ENCODE assay signal across 15 mouse cellular contexts in genomic region chr6:99632121-99632980, GRCm38 (mm10). TPM values are rescaled to one million over a fixed set of nuclear protein-coding genes. Genes with fewer than 3 reads are reported as not detected.
DNase-seq lines count a peak whose midpoint lies in the region; ATAC-seq and TF ChIP-seq lines count a peak whose summit lies in the region.
"Had no signal": no experiment of that assay in that cellular context is flagged by ENCODE, and none has a peak within 500 bp of the region (broad histone marks: within the 10 kb centered on the region; RNA-seq: fewer than 3 reads in every experiment).

No protein-coding gene starts in this region.

- DNase-seq in adrenal gland, postnatal 10 days, result peak; percentile 36
- DNase-seq in adrenal gland, adult 18-20 months (ENCODE audit: low spot score in 2 of 2), result no peak
- DNase-seq in hindbrain, embryonic 10.5 days (ENCODE audit: low spot score), result no peak
- no peak for DNase-seq in hindbrain, embryonic 14.5 days (ENCODE audit: low spot score)
- peak; percentile 13 for DNase-seq in R1 (ENCODE audit: low read depth, low spot score)
- peak; percentile 76 for DNase-seq in lung, postnatal 0 days (ENCODE audit: low spot score)
- DNase-seq: adrenal gland, adult 8-10 months; cerebellum, adult 9-11 months; liver had no signal

- no peak overlapping the region for H3K9ac ChIP-seq in hindbrain, embryonic 14.5 days
- no peak overlapping the region for H3K9ac ChIP-seq in lung, postnatal 0 days (replicated peaks; ENCODE audit: low read depth)
- H3K9ac ChIP-seq: kidney, embryonic 15.5 days had no signal

- H3K36me3 ChIP-seq in hindbrain, embryonic 10.5 days, result peaks cover 25% of the 10 kb centered on the region
- H3K36me3 ChIP-seq in hindbrain, embryonic 14.5 days (replicated peaks; ENCODE audit: control insufficient read depth, insufficient read depth), result peaks cover 6% of the 10 kb centered on the region; the same call in 1 of the 2 replicates
- no peaks in the 10 kb centered on the region for H3K36me3 ChIP-seq in lung, postnatal 0 days (ENCODE audit: insufficient read depth, low read length)

- H3K27me3 ChIP-seq in hindbrain, embryonic 10.5 days (ENCODE audit: insufficient read depth, poor library complexity, severe bottlenecking), result no peaks in the 10 kb centered on the region
- no peaks in the 10 kb centered on the region for H3K27me3 ChIP-seq in hindbrain, embryonic 14.5 days (ENCODE audit: control insufficient read depth, insufficient read depth, low read length)
- H3K27me3 ChIP-seq in lung, postnatal 0 days (replicated peaks; ENCODE audit: insufficient read depth, low read length), result no peaks in the 10 kb centered on the region
- H3K27me3 ChIP-seq: CH12.LX; kidney, embryonic 15.5 days; Patski had no signal

- H3K4me3 ChIP-seq in hindbrain, embryonic 10.5 days, result no peak overlapping the region
- no peak overlapping the region for H3K4me3 ChIP-seq in hindbrain, embryonic 14.5 days (replicated peaks; ENCODE audit: low read length)
- no peak overlapping the region for H3K4me3 ChIP-seq in lung, postnatal 0 days (ENCODE audit: low read depth, low read length)
- H3K4me3 ChIP-seq: kidney, embryonic 15.5 days had no signal

- H3K4me2 ChIP-seq in hindbrain, embryonic 14.5 days (replicated peaks), result no peak overlapping the region
- H3K4me2 ChIP-seq in lung, postnatal 0 days (replicated peaks; ENCODE audit: low read depth, low read length), result no peak overlapping the region
- H3K4me2 ChIP-seq: kidney, embryonic 15.5 days had no signal

- peaks cover 47% of the 10 kb centered on the region for H3K4me1 ChIP-seq in hindbrain, embryonic 10.5 days (replicated peaks)
- H3K4me1 ChIP-seq in hindbrain, embryonic 14.5 days (replicated peaks; ENCODE audit: control insufficient read depth, insufficient read depth, low read length), result peaks cover 6% of the 10 kb centered on the region; the same call in 1 of the 2 replicates
- no peaks in the 10 kb centered on the region for H3K4me1 ChIP-seq in lung, postnatal 0 days (ENCODE audit: insufficient read depth, low read depth, low read length)
- H3K4me1 ChIP-seq: kidney, embryonic 15.5 days had no signal

- H3K9me3 ChIP-seq in hindbrain, embryonic 10.5 days, result no peaks in the 10 kb centered on the region
- H3K9me3 ChIP-seq in hindbrain, embryonic 14.5 days (ENCODE audit: control insufficient read depth, low read length), result no peaks in the 10 kb centered on the region
- no peaks in the 10 kb centered on the region for H3K9me3 ChIP-seq in lung, postnatal 0 days (ENCODE audit: low read length)
- H3K9me3 ChIP-seq: kidney, embryonic 15.5 days had no signal

- peak overlapping the region; percentile 6; the same call in 1 of the 2 replicates for H3K27ac ChIP-seq in hindbrain, embryonic 10.5 days
- H3K27ac ChIP-seq in hindbrain, embryonic 14.5 days, result no peak overlapping the region
- no peak overlapping the region for H3K27ac ChIP-seq in lung, postnatal 0 days (ENCODE audit: low read length)
- H3K27ac ChIP-seq: hindbrain, postnatal 0 days; kidney, embryonic 15.5 days had no signal

- TF ChIP-seq CTCF in lung, postnatal 0 days (IDR thresholded peaks at IDR 0.05), result no peak

- 90% methylated on average over 32 of the region's 32 CpGs for WGBS in hindbrain, embryonic 10.5 days
- 86% methylated on average over 32 of the region's 32 CpGs for WGBS in hindbrain, embryonic 14.5 days
- 63% methylated on average over 32 of the region's 32 CpGs for WGBS in lung, postnatal 0 days

- TF ChIP-seq EP300 in lung, postnatal 0 days (IDR thresholded peaks at IDR 0.05), result no peak

- ATAC-seq in hindbrain, embryonic 14.5 days (ENCODE audit: low FRiP score), result no peak
- ATAC-seq in lung, postnatal 0 days, result peak; percentile 72
- ATAC-seq in granulocyte monocyte progenitor cell, adult 5-6 weeks (replicated peaks; ENCODE audit: poor library complexity, severe bottlenecking), result no peak
- ATAC-seq in erythroblast, adult 5-6 weeks (replicated peaks; ENCODE audit: low FRiP score, poor library complexity, severe bottlenecking), result no peak
- ATAC-seq: hindbrain, postnatal 0 days; Patski had no signal

RNA-seq across cellular contexts. Expression of gene Eif4e3, which starts 34.2 kb away (rescaled TPM):
- 10 to 100 TPM; 26.0 to 27.0 TPM for total RNA-seq in adrenal gland, postnatal 10 days (2021)
- 10 to 100 TPM; 30.4 to 48.6 TPM for total RNA-seq in adrenal gland, adult 18-20 months (2021)
- polyA plus RNA-seq in hindbrain, embryonic 10.5 days (2016; fragmentation: Nextera tagmentation; extraction: Ambion mirVana), result 12.0 and 15.7 TPM in 2 replicates
- 6.0 and 6.6 TPM in 2 replicates for polyA plus RNA-seq in hindbrain, embryonic 14.5 days (2014; fragmentation: Nextera tagmentation; extraction: Ambion mirVana)
- 21.2 and 24.1 TPM in 2 replicates for polyA plus RNA-seq in lung, postnatal 0 days (2015; fragmentation: Nextera tagmentation; extraction: Ambion mirVana)
- 23.2 and 33.9 TPM in 2 replicates for total RNA-seq in granulocyte monocyte progenitor cell, adult 5-6 weeks (2014; fragmentation: Nextera tagmentation)
- total RNA-seq in granulocyte monocyte progenitor cell, adult 5-6 weeks (2017), result 24.1 and 26.8 TPM in 2 replicates
- 5.6 and 6.1 TPM in 2 replicates for total RNA-seq in erythroblast, adult 5-6 weeks (2015; ENCODE audit: low replicate concordance)
- total RNA-seq in erythroblast, adult 5-6 weeks (2017; ENCODE audit: low replicate concordance), result 4.3 and 9.8 TPM in 2 replicates

RNA-seq across cellular contexts. Expression of gene Gm20696, which starts 34.2 kb away (rescaled TPM):
- 1 to 10 TPM; 2.4 to 6.6 TPM for total RNA-seq in adrenal gland, postnatal 10 days (2021)
- total RNA-seq in adrenal gland, adult 18-20 months (2021), result 1 to 10 TPM; 2.5 to 3.0 TPM
- 3.0 and 3.2 TPM in 2 replicates for polyA plus RNA-seq in hindbrain, embryonic 10.5 days (2016; fragmentation: Nextera tagmentation; extraction: Ambion mirVana)
- 2.4 and 2.6 TPM in 2 replicates for polyA plus RNA-seq in hindbrain, embryonic 14.5 days (2014; fragmentation: Nextera tagmentation; extraction: Ambion mirVana)
- polyA plus RNA-seq in lung, postnatal 0 days (2015; fragmentation: Nextera tagmentation; extraction: Ambion mirVana), result 1.7 and 2.3 TPM in 2 replicates
- total RNA-seq in granulocyte monocyte progenitor cell, adult 5-6 weeks (2014; fragmentation: Nextera tagmentation), result 28.1 and 28.6 TPM in 2 replicates
- 5.2 and 7.3 TPM in 2 replicates for total RNA-seq in granulocyte monocyte progenitor cell, adult 5-6 weeks (2017)
- 2.7 and 11.3 TPM in 2 replicates for total RNA-seq in erythroblast, adult 5-6 weeks (2015; ENCODE audit: low replicate concordance)
- total RNA-seq in erythroblast, adult 5-6 weeks (2017; ENCODE audit: low replicate concordance), result 3.7 and 7.8 TPM in 2 replicates

Comparison
In these comparisons a context has a peak if more than half of its experiments do, and no peak if none do; other contexts are left out.
1. DNase-seq: peak in adrenal gland, postnatal 10 days (single experiment), R1 (single experiment) and lung, postnatal 0 days (single experiment); none in adrenal gland, adult 18-20 months (0 of 2), hindbrain, embryonic 10.5 days (single experiment) and hindbrain, embryonic 14.5 days (single experiment).